Mouse (Mus musculus): ENCODE measurements at regions not wholly inside any gene's neighbourhood (a gene's known extent, or its start where the extent isn't known, plus 50 kb on each side); places are given as distances from the start of the nearest gene placed in this dataset.

DNA sequence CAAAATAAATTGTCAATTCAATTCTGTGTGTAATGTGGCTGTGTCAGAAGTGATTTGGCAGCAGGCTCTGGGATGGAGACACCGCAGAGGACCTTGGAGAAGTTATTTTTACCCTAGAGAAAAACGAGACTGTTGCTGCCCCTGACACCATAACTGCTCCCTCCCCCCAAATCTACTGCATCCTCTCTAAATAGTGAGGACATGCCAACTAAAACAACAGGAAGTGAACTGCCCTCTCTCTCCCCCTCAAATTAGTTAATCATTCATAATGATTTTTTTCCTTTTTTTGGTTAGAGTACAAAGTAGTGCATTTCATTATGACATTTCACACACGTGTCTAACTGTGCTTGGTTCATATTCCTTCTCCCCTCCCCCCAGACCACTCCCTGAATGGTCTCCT lies 55.6 kb upstream of the Pias1 start:
- DNase-seq (ENCODE audit: low spot score): peak; percentile 20

DNA sequence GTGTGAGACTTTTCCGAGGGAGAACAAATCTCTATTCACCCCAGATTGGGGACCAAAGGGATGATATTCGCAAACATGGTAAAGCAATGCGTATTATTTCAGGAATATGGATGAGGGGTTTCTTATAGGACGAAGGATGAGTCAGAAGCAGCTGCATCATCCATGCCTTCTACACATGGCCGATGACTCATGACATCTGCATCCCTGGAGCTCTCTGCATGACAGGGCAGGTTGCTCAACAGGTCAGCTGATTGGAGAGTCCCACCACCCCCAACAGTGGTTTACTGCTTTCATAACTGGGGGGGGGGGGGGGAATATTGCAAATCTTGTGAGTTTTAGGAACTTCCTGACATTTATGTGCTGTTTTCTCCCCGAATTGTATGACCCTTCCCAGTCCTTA lies 50.3 kb upstream of the Pias1 start:
- DNase-seq (ENCODE audit: low spot score): peak; percentile 63

Data from MN1 (cell line).